Mouse (Mus musculus) kidney, embryonic 15.5 days (tissue): ENCODE measurements at regions not wholly inside any gene's neighbourhood (a gene's known extent, or its start where the extent isn't known, plus 50 kb on each side); places are given as distances from the start of the nearest gene placed in this dataset.

Experiments used
- ATAC-seq: fragments of 200-750 bp; cut with Nextera tagmentation; replicated peaks from 2 replicates; pipeline ENCODE4 v1.8.0; 2017; ENCODE audit warnings: moderate TSS enrichment; ENCODE audit not compliant: low FRiP score
- H3K27ac ChIP-seq: fragments of 300-500 bp; sonication (generic); 2 replicates; pipeline ENCODE4 v1.5.1; 2015; ENCODE audit warnings: mild to moderate bottlenecking, inconsistent platforms
- H3K27me3 ChIP-seq: fragments of 300-500 bp; sonication (generic); 2 replicates; pipeline ENCODE4 v1.6.1; 2015; ENCODE audit warnings: inconsistent platforms
- H3K36me3 ChIP-seq: fragments of 300-500 bp; sonication (generic); 2 replicates; pipeline ENCODE4 v1.6.1; 2015; ENCODE audit warnings: inconsistent platforms
- H3K4me1 ChIP-seq: fragments of 300-500 bp; sonication (generic); 2 replicates; pipeline ENCODE4 v1.6.1; 2015; ENCODE audit warnings: inconsistent platforms
- H3K4me2 ChIP-seq: fragments of 300-500 bp; sonication (generic); 2 replicates; pipeline ENCODE4 v1.6.1; 2015; ENCODE audit warnings: moderate library complexity, mild to moderate bottlenecking, inconsistent platforms
- H3K4me3 ChIP-seq: fragments of 300-500 bp; sonication (generic); replicated peaks from 2 replicates; pipeline ENCODE4 v1.5.1; 2015; ENCODE audit warnings: mild to moderate bottlenecking, inconsistent platforms
- H3K9ac ChIP-seq: fragments of 300-500 bp; sonication (generic); 2 replicates; pipeline ENCODE4 v1.6.1; 2015; ENCODE audit warnings: mild to moderate bottlenecking, inconsistent platforms
- H3K9me3 ChIP-seq: fragments of 300-500 bp; sonication (generic); replicated peaks from 2 replicates; pipeline ENCODE4 v1.6.1; 2016; ENCODE audit warnings: inconsistent platforms
- WGBS: fragments of 180-500 bp; shearing (Covaris S2); methylation state at CpG from one replicate; pipeline ENCODE4 v1.1.7; 2015; ENCODE audit warnings: mixed read lengths; 5-methylcytosine and 5-hydroxymethylcytosine counted together

DNA sequence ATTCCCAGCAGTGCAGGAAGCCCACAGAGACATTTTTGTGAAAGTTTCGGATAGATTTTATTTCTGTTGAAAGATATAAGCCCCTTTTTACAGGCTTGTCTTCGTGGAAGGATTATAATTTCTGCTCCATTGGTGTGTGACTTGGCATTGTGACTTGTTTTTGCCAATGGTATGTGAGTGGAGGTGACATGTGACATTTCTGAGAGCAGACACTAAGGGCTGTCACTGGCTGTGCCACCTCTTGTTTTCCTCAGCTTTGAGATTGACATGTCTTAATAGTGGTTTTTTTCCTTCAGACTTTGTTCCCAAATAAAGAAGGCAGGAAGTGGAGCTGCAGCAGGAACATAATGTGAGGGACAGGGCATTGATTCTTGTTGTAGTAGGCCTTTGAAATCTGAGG lies 174.9 kb upstream of the Tle4 start:
- no peak overlapping the region for H3K4me3 ChIP-seq
- no peaks in the 10 kb centered on the region for H3K4me1 ChIP-seq
- no peaks in the 10 kb centered on the region for H3K36me3 ChIP-seq
- H3K9ac ChIP-seq: no peak overlapping the region
- ATAC-seq: no peak
- peaks cover under 1% of the 10 kb centered on the region; the same call in 1 of the 2 replicates for H3K27me3 ChIP-seq
- H3K9me3 ChIP-seq: no peaks in the 10 kb centered on the region
- 71% methylated on average over 2 of the region's 2 CpGs for WGBS
- H3K4me2 ChIP-seq: no peak overlapping the region
- no peak overlapping the region for H3K27ac ChIP-seq

DNA sequence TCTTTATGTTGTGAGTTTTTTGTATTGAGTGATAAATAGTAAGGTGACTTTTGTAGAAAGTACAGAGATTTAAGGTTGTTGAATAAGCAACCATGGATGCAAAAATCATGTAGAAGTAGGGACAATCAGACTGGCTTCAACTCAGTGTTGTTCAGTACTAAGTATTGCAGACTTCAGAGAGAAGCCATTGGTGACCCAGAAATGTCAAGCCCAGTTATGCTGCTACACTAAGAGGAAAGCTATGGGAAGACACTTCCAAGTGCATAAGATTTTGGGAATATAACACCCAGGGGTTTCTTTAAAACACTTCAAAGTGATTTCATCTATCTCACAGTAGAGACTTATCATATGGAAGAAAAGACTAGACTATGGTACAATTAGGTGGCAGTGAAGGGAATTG lies 154.8 kb upstream of the Tle4 start:
- Histone ChIP-seq H3K27ac (no peak overlapping the region), H3K4me1 (no peaks in the 10 kb centered on the region), H3K4me3 (no peak overlapping the region), H3K4me2 (no peak overlapping the region), H3K9me3 (no peaks in the 10 kb centered on the region), H3K36me3 (no peaks in the 10 kb centered on the region), H3K9ac (no peak overlapping the region), H3K27me3 (0 out of 2 replicates have a peak, but pooled peaks cover 7% of the 10 kb centered on the region)
- ATAC-seq: no peak

DNA sequence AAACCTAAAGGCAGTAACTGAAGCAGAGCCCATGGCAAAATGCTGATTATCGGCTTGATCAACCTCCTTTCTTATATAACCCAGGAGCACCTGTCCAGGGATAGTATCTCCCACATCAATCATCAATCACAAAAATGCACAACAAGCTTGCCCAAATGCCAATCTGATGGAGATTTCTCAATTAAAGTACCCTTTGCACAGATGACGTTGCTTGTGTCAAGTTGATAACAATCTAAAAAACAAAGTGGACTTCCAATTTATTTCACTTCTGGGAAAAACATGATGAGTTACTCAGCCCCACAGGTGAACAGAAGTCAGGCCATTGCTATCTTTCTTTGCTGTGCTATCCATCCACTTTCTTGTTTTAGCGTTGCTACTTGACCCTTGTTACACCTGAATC lies 144.5 kb upstream of the Tle4 start:
- no peaks in the 10 kb centered on the region for H3K27me3 ChIP-seq
- WGBS: 78% methylated on average over 3 of the region's 3 CpGs
- no peak overlapping the region for H3K9ac ChIP-seq
- no peak overlapping the region for H3K4me3 ChIP-seq
- H3K4me2 ChIP-seq: no peak overlapping the region
- no peak for ATAC-seq
- H3K27ac ChIP-seq: no peak overlapping the region
- H3K9me3 ChIP-seq: no peaks in the 10 kb centered on the region
- H3K4me1 ChIP-seq: no peaks in the 10 kb centered on the region
- no peaks in the 10 kb centered on the region for H3K36me3 ChIP-seq

DNA sequence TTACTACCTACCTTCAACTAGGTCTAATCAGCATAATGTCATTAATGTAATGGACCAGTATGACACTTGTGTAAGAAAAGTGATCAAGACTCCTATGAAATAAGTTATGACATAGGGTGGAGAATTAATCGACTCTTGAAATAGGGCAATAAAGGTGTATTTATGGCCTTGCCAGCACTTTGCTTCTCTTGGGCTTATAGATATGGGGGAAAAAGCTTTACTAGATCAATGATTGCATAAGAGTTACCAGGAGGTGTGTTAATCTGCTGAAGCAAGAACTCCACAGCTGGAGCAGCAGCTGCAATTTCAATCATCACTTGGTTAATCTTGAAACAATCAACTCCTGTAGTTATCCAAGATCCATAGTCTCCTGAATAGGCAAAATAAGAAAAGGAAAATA lies 143.1 kb upstream of the Tle4 start:
- WGBS: 89% methylated on average over 1 of the region's 1 CpGs
- no peak overlapping the region for H3K4me3 ChIP-seq
- no peak overlapping the region for H3K27ac ChIP-seq
- no peak overlapping the region for H3K4me2 ChIP-seq
- H3K36me3 ChIP-seq: no peaks in the 10 kb centered on the region
- H3K4me1 ChIP-seq: no peaks in the 10 kb centered on the region
- H3K9ac ChIP-seq: no peak overlapping the region
- no peaks in the 10 kb centered on the region for H3K27me3 ChIP-seq
- no peaks in the 10 kb centered on the region for H3K9me3 ChIP-seq
- no peak for ATAC-seq

DNA sequence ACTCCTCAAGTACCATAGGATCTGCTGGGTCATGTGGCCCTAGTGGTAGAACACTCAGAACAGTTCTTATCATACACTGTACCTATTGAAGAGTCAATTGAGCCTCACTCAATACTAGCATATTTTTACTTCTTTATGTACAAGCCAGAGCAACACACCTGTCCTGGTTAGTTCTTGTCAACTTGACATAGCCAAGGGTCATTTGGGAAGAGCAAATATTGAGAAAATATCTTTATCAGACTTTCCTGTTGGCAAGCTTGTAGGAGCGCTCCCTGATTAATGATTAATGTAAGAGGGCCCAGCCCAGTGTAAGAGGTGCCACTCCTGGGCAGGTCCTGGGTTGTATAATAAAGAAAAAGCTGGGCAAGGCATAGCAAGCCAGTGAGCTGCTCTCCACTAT lies 142.3 kb upstream of the Tle4 start:
- no peak overlapping the region for H3K27ac ChIP-seq
- H3K4me1 ChIP-seq: no peaks in the 10 kb centered on the region
- no peak overlapping the region for H3K9ac ChIP-seq
- 0 out of 2 replicates have a peak, but pooled peaks have one; percentile 29 for ATAC-seq
- WGBS: 88% methylated on average over 1 of the region's 1 CpGs
- no peaks in the 10 kb centered on the region for H3K9me3 ChIP-seq
- no peaks in the 10 kb centered on the region for H3K27me3 ChIP-seq
- H3K4me2 ChIP-seq: no peak overlapping the region
- no peaks in the 10 kb centered on the region for H3K36me3 ChIP-seq
- no peak overlapping the region for H3K4me3 ChIP-seq

DNA sequence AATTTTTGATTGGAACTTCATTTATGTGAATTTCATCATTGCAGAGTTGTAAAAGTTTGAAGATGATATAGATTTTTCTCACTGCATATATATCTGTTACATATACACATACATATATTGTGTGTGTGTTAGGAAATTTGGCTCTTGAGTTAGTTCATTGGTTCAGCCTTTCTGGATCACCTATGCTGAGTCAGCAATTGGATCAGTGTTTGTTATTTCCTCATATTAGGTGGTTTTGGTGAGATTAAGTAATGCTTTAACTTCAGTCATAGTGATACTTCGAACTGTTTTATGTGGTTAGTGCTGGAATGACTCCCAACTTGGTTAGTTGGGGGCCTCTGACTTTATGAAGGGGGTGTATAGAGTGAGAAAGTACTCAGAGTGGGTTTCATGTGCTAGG lies 138.7 kb upstream of the Tle4 start:
- Histone ChIP-seq H3K9ac (no peak overlapping the region), H3K9me3 (no peaks in the 10 kb centered on the region), H3K36me3 (no peaks in the 10 kb centered on the region), H3K4me2 (no peak overlapping the region), H3K4me3 (no peak overlapping the region), H3K27ac (no peak overlapping the region), H3K27me3 (no peaks in the 10 kb centered on the region), H3K4me1 (no peaks in the 10 kb centered on the region)
- 89% methylated on average over 1 of the region's 1 CpGs for WGBS
- ATAC-seq: no peak

DNA sequence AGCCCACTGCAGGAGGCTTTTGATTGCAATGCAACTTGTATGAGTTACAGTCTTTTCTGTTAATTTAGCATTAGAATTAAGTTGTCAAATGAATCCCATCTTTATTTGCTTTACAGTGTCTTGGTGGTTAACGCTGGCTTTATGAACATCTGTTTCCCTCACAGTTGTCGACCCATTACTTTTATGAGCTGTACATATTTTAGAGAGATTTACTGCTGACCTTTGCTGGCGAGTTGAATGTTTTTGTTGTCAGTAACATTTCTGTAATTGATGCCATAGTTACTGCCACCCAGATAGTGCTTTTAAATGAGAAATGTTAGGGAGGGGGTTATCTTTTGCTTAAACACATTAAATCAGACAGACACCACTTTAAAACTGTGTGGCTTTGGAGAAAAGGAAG lies 127.5 kb upstream of the Tle4 start:
- H3K4me3 ChIP-seq: no peak overlapping the region
- no peaks in the 10 kb centered on the region for H3K9me3 ChIP-seq
- H3K36me3 ChIP-seq: no peaks in the 10 kb centered on the region
- no peak for ATAC-seq
- H3K4me2 ChIP-seq: no peak overlapping the region
- WGBS: 19% methylated on average over 3 of the region's 3 CpGs
- H3K27ac ChIP-seq: no peak overlapping the region
- H3K4me1 ChIP-seq: peaks cover 4% of the 10 kb centered on the region; the same call in 1 of the 2 replicates
- peaks cover 3% of the 10 kb centered on the region; the same call in 1 of the 2 replicates for H3K27me3 ChIP-seq
- H3K9ac ChIP-seq: no peak overlapping the region

DNA sequence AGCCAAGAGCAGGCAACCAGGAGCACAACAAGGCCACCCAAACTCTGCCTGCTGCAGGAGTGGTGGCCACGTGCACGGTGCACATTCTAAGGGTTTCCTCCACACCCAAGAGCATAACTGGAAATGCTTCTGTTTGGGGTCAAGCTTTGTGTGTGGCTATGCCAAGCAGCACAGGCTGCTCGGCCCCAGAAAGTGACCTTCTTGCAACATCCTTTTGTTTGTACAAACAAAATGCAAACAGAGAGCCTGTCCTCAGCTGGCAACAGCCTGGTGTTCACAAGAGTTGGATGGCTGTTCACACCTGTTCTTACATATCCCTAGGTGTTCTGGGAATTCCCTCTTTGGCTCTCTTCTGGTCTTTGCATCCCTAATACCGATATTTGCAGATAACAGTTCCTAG lies 126.8 kb upstream of the Tle4 start:
- 44% methylated on average over 4 of the region's 4 CpGs for WGBS

DNA sequence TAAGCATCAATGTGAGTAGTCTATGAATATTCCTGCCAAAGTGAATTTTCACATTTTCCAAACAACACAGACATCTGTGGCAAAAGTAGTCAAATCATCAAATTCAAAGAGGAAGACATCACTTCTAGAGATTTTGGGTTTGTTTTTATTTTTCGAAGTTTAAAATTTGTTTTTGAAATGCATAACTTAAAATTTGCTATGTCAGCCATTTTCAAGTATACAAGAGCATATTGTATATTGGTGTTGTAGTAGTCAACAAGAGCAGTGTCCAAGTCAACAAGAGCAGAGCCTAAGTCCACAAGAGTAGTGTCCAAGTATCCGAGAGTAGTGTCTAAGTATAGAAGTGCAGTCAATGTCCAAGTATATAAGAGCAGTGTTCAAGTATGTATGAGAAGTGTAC lies 107.9 kb upstream of the Tle4 start:
- Histone ChIP-seq H3K9ac (no peak overlapping the region), H3K36me3 (no peaks in the 10 kb centered on the region), H3K4me2 (no peak overlapping the region), H3K27me3 (no peaks in the 10 kb centered on the region), H3K27ac (no peak overlapping the region), H3K9me3 (no peaks in the 10 kb centered on the region), H3K4me3 (no peak overlapping the region), H3K4me1 (no peaks in the 10 kb centered on the region)
- 92% methylated on average over 2 of the region's 2 CpGs for WGBS
- ATAC-seq: no peak

More for the DNA sequence above, 126.8 kb upstream of the Tle4 start:
- Histone ChIP-seq H3K9ac (no peak overlapping the region), H3K36me3 (no peaks in the 10 kb centered on the region), H3K4me2 (no peak overlapping the region), H3K9me3 (no peaks in the 10 kb centered on the region), H3K27me3 (peaks cover 3% of the 10 kb centered on the region; the same call in 1 of the 2 replicates), H3K27ac (no peak overlapping the region), H3K4me3 (no peak overlapping the region), H3K4me1 (peaks cover 4% of the 10 kb centered on the region; the same call in 1 of the 2 replicates)
- no peak for ATAC-seq

DNA sequence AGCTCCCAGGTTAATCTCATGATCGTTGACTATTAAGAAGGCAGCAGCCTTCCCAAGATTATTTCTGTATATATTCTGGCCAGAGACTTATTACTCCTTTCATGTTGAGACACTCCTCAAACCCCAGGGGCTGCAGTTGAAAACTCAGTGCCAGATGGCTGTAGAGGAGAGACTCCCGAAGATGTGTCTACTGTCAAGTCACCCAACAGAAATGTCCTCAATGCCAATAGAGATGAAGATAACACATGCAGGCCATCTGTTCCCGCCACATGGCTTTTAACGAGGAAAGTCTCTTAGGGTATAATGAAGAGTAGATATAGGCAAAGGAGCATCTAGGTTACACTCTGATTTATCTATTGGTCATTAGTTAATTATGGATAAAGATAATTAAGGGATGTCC lies 103.3 kb upstream of the Tle4 start:
- no peak overlapping the region for H3K4me3 ChIP-seq
- H3K9me3 ChIP-seq: no peaks in the 10 kb centered on the region
- H3K9ac ChIP-seq: no peak overlapping the region
- H3K27me3 ChIP-seq: no peaks in the 10 kb centered on the region
- no peak overlapping the region for H3K4me2 ChIP-seq
- no peaks in the 10 kb centered on the region for H3K36me3 ChIP-seq
- no peaks in the 10 kb centered on the region for H3K4me1 ChIP-seq
- 86% methylated on average over 4 of the region's 4 CpGs for whole genome bisulfite sequencing
- H3K27ac ChIP-seq: no peak overlapping the region
- ATAC-seq: no peak

DNA sequence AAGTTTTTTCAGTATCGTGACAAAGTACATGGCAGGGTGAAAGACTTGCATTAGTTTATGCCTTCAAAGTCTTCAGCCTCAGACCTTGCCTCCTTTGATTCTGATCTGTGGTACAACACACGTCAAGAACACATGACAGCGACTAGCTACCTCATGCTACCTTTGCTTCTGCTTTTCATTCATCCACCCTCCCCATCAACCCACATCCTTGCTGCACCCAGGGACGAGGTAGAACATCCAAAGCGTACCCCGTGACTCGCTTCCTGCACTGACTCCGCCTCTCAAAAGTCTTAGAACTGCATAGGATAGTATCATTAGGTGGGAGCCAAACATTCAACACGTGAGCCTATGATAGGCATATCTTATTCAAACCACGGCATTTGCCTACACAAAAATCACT lies 97.5 kb upstream of the Tle4 start:
- Histone ChIP-seq H3K27me3 (no peaks in the 10 kb centered on the region), H3K4me1 (no peaks in the 10 kb centered on the region), H3K4me3 (no peak overlapping the region), H3K4me2 (no peak overlapping the region), H3K9me3 (no peaks in the 10 kb centered on the region), H3K27ac (no peak overlapping the region), H3K9ac (no peak overlapping the region), H3K36me3 (no peaks in the 10 kb centered on the region)
- WGBS: 92% methylated on average over 10 of the region's 10 CpGs
- no peak for ATAC-seq

DNA sequence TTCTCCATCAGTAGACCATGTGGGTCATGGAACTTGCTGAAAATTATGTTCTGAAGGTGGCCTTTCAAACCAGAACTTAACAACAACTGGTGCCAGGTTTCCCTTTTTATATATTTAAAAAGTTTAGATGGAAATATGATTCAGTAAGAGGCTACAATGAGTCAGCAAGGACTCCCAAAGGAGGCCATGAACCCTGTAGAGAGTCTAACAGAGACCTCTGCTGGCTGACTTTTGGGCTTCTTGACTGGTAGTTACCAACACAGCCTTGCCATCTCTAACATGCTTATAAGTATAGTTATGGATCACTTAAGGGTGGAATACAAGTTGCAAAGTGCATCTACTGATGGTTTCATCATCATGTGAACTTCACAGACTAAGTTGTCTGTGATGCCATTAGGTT lies 94.3 kb upstream of the Tle4 start:
- H3K9me3 ChIP-seq: no peaks in the 10 kb centered on the region
- H3K27ac ChIP-seq: no peak overlapping the region
- no peak overlapping the region for H3K4me3 ChIP-seq
- no peaks in the 10 kb centered on the region for H3K4me1 ChIP-seq
- H3K9ac ChIP-seq: no peak overlapping the region
- H3K36me3 ChIP-seq: no peaks in the 10 kb centered on the region
- H3K4me2 ChIP-seq: no peak overlapping the region
- H3K27me3 ChIP-seq: no peaks in the 10 kb centered on the region
- no peak for ATAC-seq

DNA sequence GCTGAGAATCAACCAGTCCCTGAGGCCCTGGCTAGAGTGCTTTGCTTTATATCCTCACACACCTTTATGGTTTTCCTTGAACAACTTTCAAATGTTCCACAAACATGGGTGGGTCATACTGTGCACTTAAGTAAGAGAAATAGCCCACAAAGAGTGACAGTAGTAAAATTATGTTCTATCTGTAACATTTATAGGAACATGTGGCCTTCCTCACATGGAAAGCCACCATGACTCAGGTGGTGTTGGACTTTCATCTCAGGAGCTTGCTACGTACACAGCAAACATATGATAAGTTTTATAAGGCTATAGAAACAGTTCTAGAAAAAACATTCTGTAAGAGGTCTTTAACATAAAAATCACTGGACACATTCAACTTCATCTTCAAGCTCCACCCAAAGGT lies 87.8 kb upstream of the Tle4 start:
- Histone ChIP-seq H3K4me2 (no peak overlapping the region), H3K9ac (no peak overlapping the region), H3K36me3 (no peaks in the 10 kb centered on the region), H3K4me1 (peaks cover 8% of the 10 kb centered on the region; the same call in 1 of the 2 replicates), H3K4me3 (no peak overlapping the region), H3K9me3 (no peaks in the 10 kb centered on the region), H3K27me3 (no peaks in the 10 kb centered on the region), H3K27ac (no peak overlapping the region)
- ATAC-seq: no peak
- WGBS: 91% methylated on average over 1 of the region's 1 CpGs
